Mouse (Mus musculus) right cerebral cortex, postnatal 10 days (tissue): Measurements from ENCODE around the gene Coro1c.

Experiments
- DNase-seq, 2 experiments: peaks; one replicate each; pipeline ENCODE4 v3.0.0; 2021; ENCODE audit warnings: low spot score in 2 of 2

Gene Coro1c

GRCm38 (mm10) chr5:113797149-113797882 is 111.2 kb downstream of the Coro1c start:
- no peak for DNase-seq

GRCm38 (mm10) chr5:113796401-113797148 is 112.0 kb downstream of the Coro1c start:
- no peak for DNase-seq
